Mouse (Mus musculus) intestine, embryonic 15.5 days (tissue): ENCODE measurements around the gene Rgma. TPM values are rescaled to one million over a fixed set of nuclear protein-coding genes. Genes with fewer than 3 reads are reported as not detected.

ENCODE experiments used
- ATAC-seq: fragments of 200-750 bp; cut with Nextera tagmentation; 2 replicates; pipeline ENCODE4 v1.8.0; 2017; ENCODE audit warnings: moderate TSS enrichment, moderate library complexity
- H3K27ac ChIP-seq: fragments of 300-500 bp; sonication (generic); 2 replicates; pipeline ENCODE4 v1.5.1; 2015; ENCODE audit warnings: mild to moderate bottlenecking, inconsistent platforms
- H3K27me3 ChIP-seq: fragments of 300-500 bp; sonication (generic); replicated peaks from 2 replicates; pipeline ENCODE4 v1.6.1; 2015; ENCODE audit warnings: inconsistent platforms
- H3K36me3 ChIP-seq: fragments of 300-500 bp; sonication (generic); 2 replicates; pipeline ENCODE4 v1.6.1; 2015; ENCODE audit warnings: inconsistent platforms
- H3K4me1 ChIP-seq: fragments of 300-500 bp; sonication (generic); replicated peaks from 2 replicates; pipeline ENCODE4 v1.6.1; 2015; ENCODE audit warnings: inconsistent platforms
- H3K4me2 ChIP-seq: fragments of 300-500 bp; sonication (generic); replicated peaks from 2 replicates; pipeline ENCODE4 v1.6.1; 2015; ENCODE audit warnings: mild to moderate bottlenecking, inconsistent platforms
- H3K4me3 ChIP-seq: fragments of 300-500 bp; sonication (generic); replicated peaks from 2 replicates; pipeline ENCODE4 v1.5.1; 2015; ENCODE audit warnings: inconsistent platforms
- H3K9ac ChIP-seq: fragments of 300-500 bp; sonication (generic); 2 replicates; pipeline ENCODE4 v1.6.1; 2015; ENCODE audit warnings: inconsistent platforms
- H3K9me3 ChIP-seq: fragments of 300-500 bp; sonication (generic); 2 replicates; pipeline ENCODE4 v1.6.1; 2016; ENCODE audit warnings: inconsistent platforms
- WGBS: fragments of 180-500 bp; shearing (Covaris S2); methylation state at CpG from one replicate; pipeline ENCODE4 v1.1.7; 2015; 5-methylcytosine and 5-hydroxymethylcytosine counted together
- polyA plus RNA-seq: library from polyadenylated mRNA; unstranded; fragments of >200 nt; fragmentation: Nextera tagmentation; extraction: Ambion mirVana; gene quantifications from 2 replicates; pipeline ENCODE4 v1.2.1, GENCODE M21; 2015

Rgma gene
- polyA plus RNA-seq, 1 experiment from 2014 or later: 7.4 TPM

GRCm38 (mm10) chr7:73463546-73463945 lies 88.2 kb downstream of the Rgma start:
- H3K4me3 ChIP-seq: no peak overlapping the region
- 87% methylated on average over 2 of the region's 2 CpGs for WGBS
- H3K9me3 ChIP-seq: no peaks in the 10 kb centered on the region
- no peak for ATAC-seq
- H3K27me3 ChIP-seq: no peaks in the 10 kb centered on the region
- H3K36me3 ChIP-seq: peaks cover 61% of the 10 kb centered on the region
- H3K4me1 ChIP-seq: no peaks in the 10 kb centered on the region
- H3K4me2 ChIP-seq: no peak overlapping the region
- H3K27ac ChIP-seq: no peak overlapping the region
- no peak overlapping the region for H3K9ac ChIP-seq

DNA sequence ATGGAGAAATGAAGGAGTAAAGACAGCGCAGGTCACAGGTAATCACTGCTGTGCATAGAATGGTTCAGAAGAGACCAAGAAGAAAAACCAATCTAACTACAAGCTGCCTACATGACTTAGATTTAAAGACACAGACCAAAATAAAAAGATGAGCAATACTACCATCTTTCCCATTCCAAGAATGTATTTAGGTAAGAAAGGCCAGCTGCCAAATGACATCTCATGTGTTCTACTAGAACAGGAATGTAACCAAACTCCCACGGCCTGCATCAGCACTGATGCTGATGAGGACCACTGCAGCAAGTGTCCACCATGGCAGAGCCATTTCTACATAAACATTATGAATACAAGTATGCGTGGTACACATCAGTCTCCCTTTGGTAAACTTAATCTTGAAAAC lies 92.4 kb downstream of the Rgma start:
- Histone ChIP-seq H3K4me3 (no peak overlapping the region), H3K4me1 (no peaks in the 10 kb centered on the region), H3K4me2 (no peak overlapping the region), H3K27me3 (no peaks in the 10 kb centered on the region), H3K9ac (no peak overlapping the region), H3K9me3 (no peaks in the 10 kb centered on the region), H3K36me3 (peaks cover 66% of the 10 kb centered on the region), H3K27ac (no peak overlapping the region)
- 92% methylated on average over 3 of the region's 3 CpGs for WGBS
- ATAC-seq: no peak

Other genes starting within 250 kb of the Rgma start
- 39.3 and 46.0 TPM in 2 replicates for gene Chd2, start 166.3 kb downstream of the Rgma start, polyA plus RNA-seq